Mouse (Mus musculus) heart, adult 2 months (tissue): Measurements from ENCODE around the gene Scgb3a1.

Experiments used
- EP300 ChIP-seq: fragments of 200-500 bp; IDR thresholded peaks from 2 replicates; pipeline ENCODE4 v1.6.1; 2011; ENCODE audit warnings: low read depth, low read length, control low read depth; ENCODE audit not compliant: insufficient read depth
- POLR2A ChIP-seq: fragments of 200-500 bp; IDR thresholded peaks from 2 replicates; pipeline ENCODE4 v1.6.1; 2011; ENCODE audit warnings: mild to moderate bottlenecking, low read depth, low read length, control low read depth; ENCODE audit not compliant: insufficient read depth

DNA sequence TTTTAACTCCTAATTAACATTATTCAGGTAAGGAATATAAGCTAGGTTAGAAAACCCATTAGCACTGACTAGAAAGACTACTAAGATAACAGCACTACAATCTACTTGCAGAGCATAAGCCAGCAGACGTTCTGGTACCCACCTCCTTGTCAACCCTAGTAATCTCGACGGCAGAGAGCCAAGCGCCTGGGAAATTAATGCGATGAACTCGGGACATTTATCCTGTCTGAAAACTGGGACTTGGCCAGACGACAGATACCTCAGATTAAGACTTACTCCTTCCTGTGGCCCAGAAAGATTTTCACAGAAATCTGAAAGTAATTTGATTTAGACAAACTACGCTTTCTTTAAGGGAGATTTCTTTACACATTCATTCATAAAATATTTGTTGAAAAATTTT lies 41.4 kb downstream of the Scgb3a1 start:
- no peak for TF ChIP-seq EP300
- no peak for TF ChIP-seq POLR2A
